Mouse (Mus musculus) cerebellum, adult 2 months (tissue): ENCODE measurements at regions not wholly inside any gene's neighbourhood (a gene's known extent, or its start where the extent isn't known, plus 50 kb on each side); places are given as distances from the start of the nearest gene placed in this dataset.

ENCODE experiments used
- CTCF ChIP-seq: fragments of 200-500 bp; IDR thresholded peaks from 2 replicates; pipeline ENCODE4 v1.5.1; 2011; ENCODE audit warnings: low read depth, mild to moderate bottlenecking, control low read depth, low read length, moderate library complexity, borderline replicate concordance; ENCODE audit not compliant: insufficient read depth
- POLR2A ChIP-seq: fragments of 200-500 bp; IDR thresholded peaks from 2 replicates; pipeline ENCODE4 v1.6.1; 2011; ENCODE audit warnings: low read length, control low read depth, borderline replicate concordance; ENCODE audit not compliant: insufficient read depth

GRCm38 (mm10) chr15:27246302-27246701 is 220.2 kb upstream of the Ank start:
- TF ChIP-seq CTCF = no peak
- no peak for TF ChIP-seq POLR2A
